Mouse (Mus musculus): ENCODE measurements around the gene Slc46a3.

- TF ChIP-seq CTCF (IDR thresholded peaks at IDR 0.05; ENCODE audit: borderline replicate concordance, extremely low read depth, insufficient read depth, insufficient read length): peak; percentile 2; the same call in 1 of the 2 replicates
- TF ChIP-seq POLR2A (IDR thresholded peaks at IDR 0.05; ENCODE audit: borderline replicate concordance, extremely low read depth, insufficient read depth, insufficient read length, poor library complexity, severe bottlenecking): peak; percentile 93
Measured at GRCm38 (mm10) chr5:147860449-147861261, 34.0 kb downstream of the Slc46a3 start, which contains the start of gene Pomp.

Measured in brain, embryonic 14.5 days (tissue).